Comparison of ENCODE assay signal across 7 mouse cellular contexts in genomic region chr5:111509575-111510057, GRCm38 (mm10).
DNase-seq lines count a peak whose midpoint lies in the region; ATAC-seq and TF ChIP-seq lines count a peak whose summit lies in the region.

No protein-coding gene starts in this region.

- H3K9me3 ChIP-seq in ES-E14 (ENCODE audit: control insufficient read depth, insufficient read depth, low read depth, low read length), result no peaks in the 10 kb centered on the region
- H3K9me3 ChIP-seq in hindbrain, embryonic 13.5 days, result no peaks in the 10 kb centered on the region

- TF ChIP-seq POLR2A in small intestine, adult 2 months (IDR thresholded peaks at IDR 0.05; ENCODE audit: low read depth, low read length), result no peak

- no peak overlapping the region for H3K27ac ChIP-seq in ES-E14 (ENCODE audit: insufficient read depth, low read depth, low read length, poor library complexity, severe bottlenecking)
- H3K27ac ChIP-seq in hindbrain, embryonic 13.5 days, result no peak overlapping the region
- peak overlapping the region; percentile 48; the same call in 1 of the 2 replicates for H3K27ac ChIP-seq in small intestine, adult 2 months (ENCODE audit: insufficient read depth, low read depth, low read length)

- TF ChIP-seq CTCF in small intestine, adult 2 months (IDR thresholded peaks at IDR 0.05; ENCODE audit: extremely low read depth, insufficient read length, insufficient replicate concordance, low read depth, low read length), result no peak

- ATAC-seq in hindbrain, embryonic 13.5 days (ENCODE audit: low FRiP score), result no peak

- peak overlapping the region; percentile 51; the same call in 1 of the 2 replicates for H3K9ac ChIP-seq in ES-E14 (ENCODE audit: insufficient read depth, low read depth, low read length, poor library complexity, severe bottlenecking)
- H3K9ac ChIP-seq in hindbrain, embryonic 13.5 days, result peak overlapping the region; percentile 24; the same call in 1 of the 2 replicates

- H3K36me3 ChIP-seq in ES-E14 (ENCODE audit: control insufficient read depth, insufficient read depth, low read length, poor library complexity, severe bottlenecking), result no peaks in the 10 kb centered on the region
- no peaks in the 10 kb centered on the region for H3K36me3 ChIP-seq in hindbrain, embryonic 13.5 days
- H3K36me3 ChIP-seq in small intestine, adult 2 months (ENCODE audit: control insufficient read depth, insufficient read depth, low read length), result no peaks in the 10 kb centered on the region

- DNase-seq in ES-E14 (ENCODE audit: low read depth, low spot score), result no peak
- DNase-seq in embryo, embryonic 10.5 days (ENCODE audit: low spot score), result peak; percentile 70
- DNase-seq in liver, result peak; percentile 14
- DNase-seq in right cerebral cortex, postnatal 25 days, result no peak
- no peak for DNase-seq in right cerebral cortex, postnatal 4 days

- 5% methylated on average over 9 of the region's 9 CpGs for WGBS in hindbrain, embryonic 13.5 days
- 13% methylated on average over 9 of the region's 9 CpGs for WGBS in small intestine, adult 2 months

- H3K4me2 ChIP-seq in hindbrain, embryonic 13.5 days, result peak overlapping the region; percentile 11; the same call in 1 of the 2 replicates

- peaks cover 5 to 29% of the 10 kb centered on the region in 2 experiments; a peak in 3 of 4 replicates for H3K4me1 ChIP-seq in ES-E14 (ENCODE audit: control insufficient read depth in 2 of 2, insufficient read depth in 2 of 2, low read length in 2 of 2, poor library complexity in 1 of 2)
- H3K4me1 ChIP-seq in hindbrain, embryonic 13.5 days (replicated peaks), result peaks cover 68% of the 10 kb centered on the region
- H3K4me1 ChIP-seq in small intestine, adult 2 months (ENCODE audit: control insufficient read depth, insufficient read depth, insufficient read length, low read length), result peaks cover 20% of the 10 kb centered on the region

- peak overlapping the region; percentile 59 to 63 for H3K4me3 ChIP-seq in ES-E14 (ENCODE audit: insufficient read depth in 1 of 2, low read depth in 1 of 2, low read length in 2 of 2, poor library complexity in 1 of 2, severe bottlenecking in 1 of 2)
- no peak overlapping the region for H3K4me3 ChIP-seq in hindbrain, embryonic 13.5 days
- H3K4me3 ChIP-seq in small intestine, adult 2 months (ENCODE audit: low read depth, low read length), result peak overlapping the region; percentile 53

- H3K27me3 ChIP-seq in hindbrain, embryonic 13.5 days, result peaks cover 30% of the 10 kb centered on the region; the same call in 1 of the 2 replicates
- no peaks in the 10 kb centered on the region for H3K27me3 ChIP-seq in small intestine, adult 2 months (ENCODE audit: control insufficient read depth, insufficient read depth, low read length)

- in situ Hi-C loops in ES-E14 (cut with MboI; ENCODE audit: low sequenced_read_pairs in 2 of 2, unreplicated experiment in 2 of 2), result no loop called here

TF ChIP-seq in ES-E14, 5 proteins besides CTCF, POLR2A, EP300 and RAD21:
- TF ChIP-seq CHD2 (IDR thresholded peaks at IDR 0.05; ENCODE audit: low read depth, low read length), result no peak
- no peak for TF ChIP-seq ZNF384 (IDR thresholded peaks at IDR 0.05; ENCODE audit: low read depth, low read length)
- TF ChIP-seq ZC3H11A (IDR thresholded peaks at IDR 0.05; ENCODE audit: borderline replicate concordance, low read depth, low read length), result no peak
- no peak for TF ChIP-seq MAFK (IDR thresholded peaks at IDR 0.05; ENCODE audit: insufficient read depth, low read depth, low read length)
- no peak for TF ChIP-seq HCFC1 (IDR thresholded peaks at IDR 0.05; ENCODE audit: borderline replicate concordance, insufficient read depth, low read length)

Comparison
In these comparisons a context has a peak if more than half of its experiments do, and no peak if none do; other contexts are left out.
1. DNase-seq: peak in embryo, embryonic 10.5 days (single experiment) and liver (single experiment); none in ES-E14 (single experiment), right cerebral cortex, postnatal 25 days (single experiment) and right cerebral cortex, postnatal 4 days (single experiment).